Mouse (Mus musculus) v-Abl transformed pro-B cells (cell line): ENCODE measurements around the gene Nudt8.
"Not testable (repeated sequence)": the region's sequence is repeated elsewhere in the genome, so short reads cannot be mapped to it uniquely, and the experiment has no call there.

ENCODE experiments used
- in situ Hi-C, 2 experiments: fragments of 400-800 bp; cut with MboI; formaldehyde crosslinking; loops; one replicate each; pipeline ENCODE4 v1.15.1; 2025; ENCODE audit not compliant: unreplicated experiment in 2 of 2

The Nudt8 gene

DNA sequence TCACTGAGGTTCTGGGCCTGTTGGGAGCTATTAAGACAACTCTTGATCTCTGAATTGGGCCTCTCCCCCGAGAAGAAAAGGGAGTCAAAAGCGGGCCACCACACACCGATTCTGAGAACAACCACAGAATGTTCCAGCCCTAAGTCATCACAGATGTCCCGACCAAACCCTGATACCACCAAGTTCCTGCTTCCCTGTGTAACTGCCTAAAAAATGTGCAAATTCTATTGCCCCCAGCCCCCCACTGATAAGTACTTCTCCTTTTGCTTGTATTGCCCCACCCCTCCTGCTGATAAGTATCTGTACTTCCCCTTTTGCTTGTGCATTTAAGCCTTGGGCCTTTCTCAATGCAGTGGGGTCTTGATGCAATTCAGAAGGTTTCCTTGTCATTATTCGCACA lies 43.7 kb downstream of the Nudt8 start:
- in situ Hi-C loops = loop anchor here in 1 of 2 experiments (5.0 kb wide), 1 partner anchor 42 kb away; the partner anchor contains the start of genes Doc2g, Gm49405 and Nudt8

DNA sequence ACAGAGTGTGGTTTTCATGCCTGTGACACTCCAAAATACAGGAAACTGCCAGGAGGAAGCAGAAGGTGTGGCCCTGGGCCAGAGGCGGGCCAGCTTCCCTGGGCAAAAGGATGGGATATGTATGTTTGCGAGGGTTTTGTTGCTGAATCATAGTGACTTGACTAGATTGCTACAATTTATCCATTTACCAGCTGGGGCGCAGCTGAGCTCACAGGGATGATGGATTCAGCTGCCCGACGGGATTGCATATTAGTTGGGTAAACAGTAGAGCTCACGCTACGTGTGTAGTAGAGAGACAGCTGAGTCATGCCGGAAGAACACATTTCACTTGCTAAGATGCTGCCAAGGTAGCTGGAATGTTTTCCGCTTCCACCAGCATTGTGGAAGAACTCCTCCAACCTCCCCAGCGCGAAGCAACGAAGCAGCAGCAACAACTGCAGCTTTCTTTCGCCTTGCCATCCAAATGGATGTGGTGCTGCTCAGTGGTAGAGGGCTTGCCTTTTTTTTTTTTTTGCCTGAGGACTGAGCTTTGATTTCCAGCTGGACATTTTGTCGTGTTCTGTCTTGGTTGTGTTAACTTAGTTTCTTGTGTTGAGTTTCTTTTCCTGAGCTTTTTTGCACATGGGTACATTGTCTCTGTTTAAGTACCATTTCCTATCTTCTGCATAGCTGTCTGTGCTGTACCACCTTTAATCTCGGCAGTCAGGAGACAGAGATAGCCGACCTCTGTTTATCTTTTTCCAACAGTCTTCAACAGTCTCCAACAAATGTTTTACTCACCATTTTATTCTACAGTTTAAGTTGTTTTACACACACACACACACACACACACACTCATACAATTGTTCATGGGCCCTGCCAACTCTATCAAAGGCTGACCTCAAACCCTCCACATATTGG lies 45.8 kb downstream of the Nudt8 start, which contains the start of gene Gstp2:
Gstp2 (minus strand) TSS at position 58 of the 900 bp plus-strand sequence.
- in situ Hi-C loops = no loop called here

GRCm38 (mm10) chr19:4046866-4047254 lies 46.5 kb downstream of the Nudt8 start:
- in situ Hi-C loops = no loop called here

DNA sequence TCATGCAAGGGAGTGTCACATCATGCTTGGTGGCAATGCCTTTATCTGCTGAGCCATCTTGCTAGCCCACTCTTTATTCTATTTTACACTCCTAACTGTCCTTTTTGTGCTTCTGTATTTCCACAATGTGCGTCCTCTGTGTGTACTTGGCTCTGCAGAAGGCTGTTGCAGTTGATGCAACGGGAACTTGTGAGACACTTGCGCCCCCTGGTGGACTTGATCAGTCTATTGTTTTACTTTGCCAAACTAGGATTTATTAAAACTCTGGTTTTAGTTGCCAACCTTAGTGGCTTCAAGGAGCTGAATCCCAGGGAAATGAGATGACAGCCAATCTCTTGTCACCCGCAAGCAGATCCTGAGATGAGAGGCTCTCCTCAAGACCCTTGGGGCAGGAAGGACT lies 47.5 kb downstream of the Nudt8 start:
- in situ Hi-C loops = no loop called here

- in situ Hi-C loops = not testable (repeated sequence)
Measured at GRCm38 (mm10) chr19:4049069-4049468, 48.7 kb downstream of the Nudt8 start.

DNA sequence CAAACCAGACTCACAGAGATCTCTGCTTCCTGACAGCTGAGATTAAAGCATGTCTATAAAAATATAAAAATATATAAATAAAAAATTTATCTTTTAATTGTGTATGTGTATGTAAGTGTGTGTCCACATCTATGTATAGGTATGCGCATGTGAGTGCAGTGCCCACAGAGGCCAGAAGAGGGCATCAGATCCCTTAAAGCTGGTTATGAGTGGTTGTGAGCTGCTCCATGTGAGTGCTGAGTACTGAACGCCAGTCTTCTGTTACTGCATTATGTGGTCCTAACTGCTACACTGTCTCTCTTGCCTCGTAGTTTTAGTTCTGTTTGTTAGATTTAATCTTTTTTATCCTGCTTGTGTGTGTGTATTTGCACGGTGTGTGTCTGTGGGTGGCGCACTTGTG lies 50.6 kb downstream of the Nudt8 start:
- in situ Hi-C loops = loop anchor here (5.0 kb wide), 3 partner anchors 34 to 151 kb away; partner anchors contain the start of gene Rad9a (in 2 of the 2)
